Mouse (Mus musculus) gastrocnemius, adult 2 months (tissue): ENCODE measurements at regions not wholly inside any gene's neighbourhood (a gene's known extent, or its start where the extent isn't known, plus 50 kb on each side); places are given as distances from the start of the nearest gene placed in this dataset.

Experiments used
- DNase-seq: peaks from one replicate; pipeline ENCODE4 v3.0.0; 2022
- H3K27ac ChIP-seq: fragments of 200-600 bp; 2 replicates; pipeline ENCODE4 v1.8.1; 2022; ENCODE audit warnings: mild to moderate bottlenecking
- H3K4me3 ChIP-seq: fragments of 200-600 bp; 2 replicates; pipeline ENCODE4 v1.8.1; 2022; ENCODE audit warnings: mild to moderate bottlenecking, moderate library complexity
- CTCF ChIP-seq: fragments of 200-600 bp; IDR thresholded peaks from 2 replicates; pipeline ENCODE4 v1.8.1; 2022; ENCODE audit warnings: antibody characterized with exemption, mild to moderate bottlenecking, moderate library complexity
- intact Hi-C: fragments of 180-260 bp; cut with DNase I; formaldehyde crosslinking; loops from one replicate; pipeline ENCODE4 v1.15.1; 2025

DNA sequence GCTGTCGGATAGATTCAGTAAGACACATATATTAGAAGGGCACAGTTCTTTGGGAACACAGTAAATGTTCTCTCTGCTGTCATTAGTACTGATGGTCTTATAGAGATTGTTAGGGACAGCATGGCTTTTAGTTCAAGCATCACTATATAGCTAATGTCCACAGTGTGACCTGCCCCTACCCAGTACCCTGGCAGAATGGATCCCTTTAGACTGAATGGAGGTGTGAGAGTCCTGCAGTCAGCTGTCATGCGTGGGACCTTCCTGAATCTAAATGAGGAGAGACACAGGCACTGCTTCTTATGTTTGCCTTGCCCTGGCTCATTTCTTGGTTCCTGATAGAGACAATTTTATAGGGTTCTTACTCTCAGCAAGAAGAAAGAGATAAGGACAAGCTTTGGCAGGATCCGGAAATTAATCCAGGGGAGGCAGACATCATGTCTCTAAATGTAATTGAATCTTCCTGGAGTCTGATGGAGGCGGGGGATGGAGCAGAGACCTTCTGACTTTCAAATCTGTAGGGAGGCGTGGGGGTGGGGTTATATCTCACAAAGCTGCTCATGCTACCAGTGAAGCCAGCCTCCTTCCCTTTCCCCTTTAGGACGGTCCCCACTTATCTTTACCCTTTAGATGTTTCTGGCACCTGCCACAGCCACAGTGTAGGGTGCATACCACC is 456.5 kb downstream of the Dhx35 start:
- intact Hi-C loops, result no loop called here
- no peak overlapping the region for H3K4me3 ChIP-seq
- H3K27ac ChIP-seq, result no peak overlapping the region
- TF ChIP-seq CTCF, result no peak
- no peak for DNase-seq

DNA sequence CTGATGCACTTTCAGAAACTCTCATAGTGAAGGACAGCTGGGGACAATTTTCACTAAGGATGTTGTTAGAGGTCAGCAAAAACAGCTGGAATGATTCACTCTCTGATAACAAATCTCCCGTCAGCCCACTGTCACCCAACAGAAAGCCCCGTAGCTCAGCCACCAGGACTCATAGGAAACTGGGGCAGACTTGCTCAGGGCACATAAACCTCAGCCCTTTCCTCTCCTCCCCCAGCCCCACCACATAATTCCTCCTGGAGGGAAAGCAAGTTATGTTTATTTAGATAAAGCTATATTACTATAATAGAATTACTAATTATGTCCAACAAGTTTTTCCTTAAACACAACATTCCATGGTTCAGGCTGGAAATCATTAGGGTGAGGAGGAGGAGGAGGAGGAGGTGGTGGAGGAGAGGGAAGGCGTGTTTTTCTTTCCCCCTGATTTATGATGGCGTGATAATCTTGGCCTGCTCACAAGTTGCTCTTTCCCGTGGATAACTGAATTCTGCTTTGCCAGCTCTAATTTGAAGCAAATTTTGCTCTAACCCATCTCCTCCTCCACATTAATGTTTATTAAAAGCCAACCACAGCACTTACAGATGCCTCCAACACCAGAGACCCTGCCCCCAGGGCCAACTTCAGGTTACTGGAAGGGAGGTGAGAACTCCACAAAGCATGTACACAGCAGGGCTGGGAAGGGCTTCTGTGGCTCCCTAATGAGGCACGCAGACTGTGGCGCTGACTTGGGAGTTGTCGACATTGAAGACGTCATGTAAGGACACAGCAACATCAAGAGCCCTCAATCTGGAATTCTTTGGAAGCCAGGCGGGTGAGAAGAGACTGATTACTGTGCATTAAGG is 475.8 kb downstream of the Dhx35 start:
- DNase-seq, result no peak
- intact Hi-C loops, result no loop called here

DNA sequence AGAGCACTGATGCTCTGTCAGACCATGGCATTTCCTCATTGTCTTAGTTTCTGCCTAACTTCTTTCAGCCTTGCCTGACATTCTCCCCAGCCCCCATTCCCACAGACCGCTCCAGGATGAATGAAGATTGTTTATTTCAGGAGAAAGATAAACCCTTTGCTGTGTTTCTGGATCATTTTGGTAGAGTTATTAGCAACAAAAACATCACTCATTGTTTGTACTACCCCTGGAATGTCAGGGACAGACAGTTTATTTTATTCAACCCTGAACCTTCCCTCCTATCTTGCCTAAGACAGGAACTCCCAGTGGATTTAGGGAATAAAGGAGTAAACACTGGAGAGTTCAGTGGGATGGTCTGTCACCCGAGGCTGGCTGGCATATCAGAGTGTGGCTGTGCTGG is 484.3 kb downstream of the Dhx35 start:
- intact Hi-C loops, result no loop called here
- no peak for DNase-seq
- Histone ChIP-seq H3K4me3 (no peak overlapping the region), H3K27ac (no peak overlapping the region)
- TF ChIP-seq CTCF, result no peak

More for the DNA sequence above, 475.8 kb downstream of the Dhx35 start:
- H3K27ac ChIP-seq, result no peak overlapping the region
- H3K4me3 ChIP-seq, result no peak overlapping the region
- no peak for TF ChIP-seq CTCF

DNA sequence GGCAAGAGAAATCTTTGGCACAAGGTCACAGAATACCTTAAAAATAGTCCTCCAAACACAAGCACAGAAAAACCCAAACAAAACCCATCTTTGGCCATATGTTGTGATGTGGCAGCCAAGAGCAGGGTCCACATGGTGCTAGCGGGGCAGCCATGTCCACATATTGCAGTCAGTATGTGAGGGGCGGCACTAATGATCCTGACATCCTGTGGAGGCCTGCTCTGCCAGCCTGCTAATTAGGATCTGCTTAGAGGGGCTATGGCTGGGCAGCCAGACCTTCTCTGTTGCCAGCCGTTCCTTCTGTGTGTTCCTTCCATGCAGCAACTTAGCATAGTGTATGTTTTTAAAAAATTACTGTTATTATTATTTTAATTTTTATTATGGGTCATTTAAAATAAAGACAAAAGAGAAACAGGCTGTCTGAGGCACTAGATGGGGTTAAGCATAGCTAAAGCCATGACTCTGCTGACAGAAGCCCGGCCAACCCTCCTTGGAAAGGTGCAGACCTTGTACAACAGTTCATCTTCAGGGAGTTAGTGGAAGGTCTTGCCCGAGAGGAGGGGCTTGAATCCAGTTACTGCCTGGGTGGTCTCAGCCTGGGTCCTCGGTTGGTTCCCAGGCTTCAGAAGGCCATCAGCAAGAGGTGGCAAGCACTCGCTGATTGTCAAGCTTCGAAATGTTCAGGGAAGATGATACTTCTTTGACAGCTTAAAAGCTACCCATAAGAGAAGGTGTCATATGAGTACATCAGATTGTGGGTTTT is 487.1 kb downstream of the Dhx35 start:
- Histone ChIP-seq H3K4me3 (no peak overlapping the region), H3K27ac (no peak overlapping the region)
- DNase-seq, result no peak
- no peak for TF ChIP-seq CTCF
- intact Hi-C loops, result no loop called here

DNA sequence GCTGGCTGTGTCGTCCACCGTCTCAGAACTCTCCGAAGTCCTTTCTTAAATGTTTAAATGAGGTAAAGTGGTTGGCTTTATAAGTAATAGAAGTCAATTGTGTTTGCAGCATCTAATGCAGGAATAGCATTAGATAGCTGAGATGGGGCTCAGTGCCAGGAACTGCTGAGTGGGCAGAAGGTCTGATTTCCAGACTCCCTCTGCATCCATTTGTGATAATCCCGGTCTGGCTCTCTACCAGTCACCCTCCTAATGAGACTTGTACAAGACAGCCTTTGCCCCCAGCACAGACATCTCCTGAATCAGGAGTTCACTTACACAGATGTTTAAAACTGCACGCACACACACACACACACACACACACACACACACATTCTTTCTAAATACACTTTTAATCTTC is 489.5 kb downstream of the Dhx35 start:
- DNase-seq, result no peak
- H3K27ac ChIP-seq, result no peak overlapping the region
- H3K4me3 ChIP-seq, result no peak overlapping the region
- intact Hi-C loops, result no loop called here
- no peak for TF ChIP-seq CTCF

DNA sequence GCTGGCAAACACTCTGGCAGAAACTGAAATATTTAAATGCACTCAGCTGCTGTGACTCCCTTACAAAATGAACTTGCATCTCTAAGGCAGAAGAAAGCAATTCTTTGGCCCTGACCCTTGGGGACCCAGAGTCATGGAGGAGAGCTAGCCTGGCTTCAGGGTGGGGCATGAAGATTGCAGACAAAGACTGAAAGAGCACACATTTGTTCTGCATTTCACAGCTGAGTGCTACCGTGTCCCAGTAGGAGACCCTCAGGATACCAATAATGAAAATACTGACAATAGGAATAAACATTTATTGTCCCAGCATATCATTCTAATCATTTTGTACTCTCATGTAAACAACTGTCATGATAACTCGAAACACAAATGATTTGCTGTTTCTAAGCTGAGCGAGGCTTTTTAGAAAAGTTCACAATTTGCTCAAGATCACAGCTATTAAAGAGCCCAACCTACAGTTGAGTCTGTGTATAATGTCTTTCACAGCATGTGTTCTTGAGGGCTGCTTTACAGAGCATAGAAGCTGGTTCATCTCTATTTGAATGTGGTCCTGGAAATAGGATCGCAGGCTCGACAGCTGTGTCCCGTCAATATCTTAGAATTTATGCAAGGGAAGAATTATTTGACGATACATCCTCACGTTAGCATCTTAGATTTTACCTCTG is 490.1 kb downstream of the Dhx35 start:
- intact Hi-C loops, result no loop called here
- DNase-seq, result no peak
- Histone ChIP-seq H3K4me3 (no peak overlapping the region), H3K27ac (no peak overlapping the region)
- no peak for TF ChIP-seq CTCF

DNA sequence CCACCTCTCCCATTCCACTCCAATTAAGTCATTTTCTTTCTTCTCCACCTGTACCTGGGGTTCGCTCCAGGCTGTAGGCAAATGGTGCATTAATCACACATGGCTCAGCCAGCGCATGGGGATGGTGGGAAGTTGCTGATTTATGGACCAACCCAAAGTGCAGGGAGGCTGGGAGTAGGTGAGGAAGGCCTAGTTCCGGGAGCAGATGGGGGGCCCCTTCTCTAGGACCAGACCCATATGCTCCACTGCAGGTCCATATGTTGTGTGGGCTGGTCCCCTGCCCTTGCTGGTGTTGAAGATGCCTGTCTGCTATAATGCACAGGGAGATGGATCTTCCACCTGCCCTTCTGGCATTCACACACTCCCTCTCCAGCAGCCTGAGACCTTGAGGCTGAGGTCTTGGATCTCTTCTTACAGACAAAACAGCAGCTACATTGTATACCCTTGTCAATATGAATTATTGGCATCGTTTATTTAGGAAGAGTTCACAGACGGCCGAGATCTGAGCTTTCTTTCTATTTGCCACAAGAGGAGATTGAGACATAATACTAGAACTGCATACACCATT is 493.5 kb downstream of the Dhx35 start:
- no peak for DNase-seq
- no peak for TF ChIP-seq CTCF
- intact Hi-C loops, result no loop called here
- Histone ChIP-seq H3K27ac (no peak overlapping the region), H3K4me3 (no peak overlapping the region)

DNA sequence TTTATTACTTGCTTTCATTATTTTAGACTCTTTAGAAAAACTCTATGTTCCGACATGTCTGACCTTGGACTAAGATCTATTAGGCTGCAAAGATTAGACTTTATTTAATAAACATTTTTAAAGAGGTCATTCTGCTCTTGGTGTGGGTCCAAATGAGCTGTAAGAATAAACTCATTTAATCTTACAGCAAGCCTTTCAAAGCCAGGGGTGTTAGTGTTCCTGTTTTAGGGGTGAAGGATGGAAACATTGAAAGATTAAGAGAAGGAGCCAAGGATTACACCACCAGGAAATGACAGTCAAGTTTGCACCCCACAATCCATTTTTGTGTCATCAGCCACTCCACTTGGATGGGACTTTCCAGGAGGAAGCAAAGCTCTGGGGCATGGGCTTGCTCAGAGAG is 495.5 kb downstream of the Dhx35 start:
- no peak overlapping the region for H3K27ac ChIP-seq
- intact Hi-C loops, result no loop called here
- DNase-seq, result no peak
- H3K4me3 ChIP-seq, result no peak overlapping the region
- no peak for TF ChIP-seq CTCF

DNA sequence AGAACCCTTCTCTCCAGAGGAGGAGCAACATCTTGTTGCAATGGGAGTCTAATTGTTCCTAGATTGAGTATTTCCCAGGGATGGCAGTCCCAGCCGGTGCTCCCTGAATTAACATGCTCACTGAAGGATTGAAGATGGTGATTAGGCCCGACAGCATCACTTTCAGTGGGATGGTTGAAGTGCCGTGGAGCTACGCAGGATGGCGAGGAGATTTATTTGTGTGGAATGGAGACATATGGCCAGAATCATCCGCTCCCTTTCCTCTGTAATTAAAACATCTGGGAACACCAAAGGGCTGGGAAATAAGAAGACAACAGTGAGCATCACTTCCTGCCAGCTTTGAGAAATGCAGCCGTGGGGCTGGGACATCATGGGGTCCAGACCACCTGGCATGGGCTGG is 512.4 kb downstream of the Dhx35 start:
- no peak for TF ChIP-seq CTCF
- intact Hi-C loops, result no loop called here

DNA sequence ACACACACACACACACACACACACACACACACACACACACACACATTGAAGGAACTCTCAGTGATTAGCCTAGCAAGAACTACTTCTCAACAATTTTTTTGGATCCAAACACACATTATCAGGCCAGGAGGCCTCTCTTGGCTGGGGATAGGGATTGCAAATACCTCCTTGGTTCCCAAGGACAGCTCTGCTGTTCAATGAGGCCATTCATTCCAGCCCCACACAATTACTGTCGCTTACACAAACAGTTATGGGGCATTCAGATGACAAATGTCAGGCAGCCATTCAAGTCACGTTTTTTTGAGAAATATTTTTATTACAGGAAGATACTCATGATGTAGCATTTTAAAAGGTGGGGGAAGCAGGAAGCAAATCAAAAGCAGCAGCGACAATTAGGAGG is 540.1 kb downstream of the Dhx35 start:
- Histone ChIP-seq H3K27ac (no peak overlapping the region), H3K4me3 (no peak overlapping the region)
- no peak for DNase-seq
- no peak for TF ChIP-seq CTCF
- intact Hi-C loops, result no loop called here

More for the DNA sequence above, 512.4 kb downstream of the Dhx35 start:
- no peak for DNase-seq
- Histone ChIP-seq H3K27ac (no peak overlapping the region), H3K4me3 (no peak overlapping the region)

DNA sequence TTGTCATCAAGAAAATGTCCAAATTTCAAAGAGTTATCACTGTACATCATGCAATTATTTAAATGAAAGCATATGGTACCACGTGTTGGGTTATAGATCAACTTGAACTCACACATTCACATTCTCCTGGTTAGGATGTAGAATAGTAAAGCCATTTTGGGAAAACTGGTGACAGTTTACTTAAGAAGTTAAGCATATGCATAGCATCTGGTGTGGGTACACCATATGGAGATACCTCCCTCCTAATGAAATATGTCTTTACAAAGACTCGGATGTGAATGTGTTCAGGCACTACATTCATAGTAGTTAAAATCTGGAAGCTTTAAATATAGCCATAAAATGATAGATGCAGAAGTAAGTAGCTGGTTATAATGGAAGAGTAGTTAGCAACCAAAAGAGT is 542.0 kb downstream of the Dhx35 start:
- intact Hi-C loops, result no loop called here
- Histone ChIP-seq H3K4me3 (no peak overlapping the region), H3K27ac (no peak overlapping the region)
- TF ChIP-seq CTCF, result no peak
- DNase-seq, result no peak
